Mouse (Mus musculus) intestine, embryonic 16.5 days (tissue): Measurements from ENCODE around the gene Nsun4. TPM values are rescaled to one million over a fixed set of nuclear protein-coding genes. Genes with fewer than 3 reads are reported as not detected.

Source experiments
- ATAC-seq: fragments of 200-750 bp; cut with Nextera tagmentation; 2 replicates; pipeline ENCODE4 v1.8.0; 2017; ENCODE audit warnings: moderate TSS enrichment, moderate library complexity
- H3K27ac ChIP-seq: fragments of 300-500 bp; sonication (generic); 2 replicates; pipeline ENCODE4 v1.5.1; 2014; ENCODE audit warnings: mild to moderate bottlenecking, low read length
- H3K27me3 ChIP-seq: fragments of 300-500 bp; sonication (generic); replicated peaks from 2 replicates; pipeline ENCODE4 v1.6.1; 2014; ENCODE audit warnings: low read length, control low read depth, mixed read lengths; ENCODE audit not compliant: control insufficient read depth, insufficient read depth
- H3K36me3 ChIP-seq: fragments of 300-500 bp; sonication (generic); 2 replicates; pipeline ENCODE4 v1.6.1; 2014; ENCODE audit warnings: low read length, control low read depth; ENCODE audit not compliant: control insufficient read depth, insufficient read depth
- H3K4me1 ChIP-seq: fragments of 300-500 bp; sonication (generic); 2 replicates; pipeline ENCODE4 v1.6.1; 2014; ENCODE audit warnings: low read length, control low read depth, mixed read lengths; ENCODE audit not compliant: control insufficient read depth, insufficient read depth
- H3K4me2 ChIP-seq: fragments of 300-500 bp; sonication (generic); 2 replicates; pipeline ENCODE4 v1.6.1; 2014; ENCODE audit warnings: low read depth, low read length, control low read depth
- H3K4me3 ChIP-seq: fragments of 300-500 bp; sonication (generic); 2 replicates; pipeline ENCODE4 v1.5.1; 2014; ENCODE audit warnings: mild to moderate bottlenecking, low read length
- H3K9ac ChIP-seq: fragments of 300-500 bp; sonication (generic); 2 replicates; pipeline ENCODE4 v1.6.1; 2014; ENCODE audit warnings: low read depth, low read length
- H3K9me3 ChIP-seq: fragments of 300-500 bp; sonication (generic); 2 replicates; pipeline ENCODE4 v1.6.1; 2016; ENCODE audit warnings: low read length, control low read depth; ENCODE audit not compliant: control insufficient read depth
- WGBS: fragments of 180-500 bp; shearing (Covaris S2); extraction: QIAGEN DNeasy Blood & Tissue Kit; methylation state at CpG from one replicate; pipeline ENCODE4 v1.1.7; 2014; 5-methylcytosine and 5-hydroxymethylcytosine counted together
- polyA plus RNA-seq: library from polyadenylated mRNA; unstranded; fragments of >200 nt; fragmentation: Nextera tagmentation; extraction: Ambion mirVana; gene quantifications from 2 replicates; pipeline ENCODE4 v1.2.1, GENCODE M21; 2015

The Nsun4 gene
- 39.8 and 41.7 TPM in 2 replicates for polyA plus RNA-seq

- ATAC-seq: peak; percentile 96
- Histone ChIP-seq H3K4me1 (peaks cover 3% of the 10 kb centered on the region; the same call in 1 of the 2 replicates), H3K27ac (peak within 1 kb of the TSS; percentile 94), H3K4me2 (peak within 1 kb of the TSS; percentile 84), H3K36me3 (no peaks in the 10 kb centered on the region), H3K9me3 (no peaks in the 10 kb centered on the region), H3K9ac (peak within 1 kb of the TSS; percentile 70), H3K27me3 (no peaks in the 10 kb centered on the region), H3K4me3 (peak within 1 kb of the TSS; percentile 59)
- under 1% methylated on average over 35 of the region's 35 CpGs for WGBS
Measured at GRCm38 (mm10) chr4:116053399-116053961, at the start of gene Nsun4. Gene Nsun4, minus strand, starts transcription at chr4:116053876.

DNA sequence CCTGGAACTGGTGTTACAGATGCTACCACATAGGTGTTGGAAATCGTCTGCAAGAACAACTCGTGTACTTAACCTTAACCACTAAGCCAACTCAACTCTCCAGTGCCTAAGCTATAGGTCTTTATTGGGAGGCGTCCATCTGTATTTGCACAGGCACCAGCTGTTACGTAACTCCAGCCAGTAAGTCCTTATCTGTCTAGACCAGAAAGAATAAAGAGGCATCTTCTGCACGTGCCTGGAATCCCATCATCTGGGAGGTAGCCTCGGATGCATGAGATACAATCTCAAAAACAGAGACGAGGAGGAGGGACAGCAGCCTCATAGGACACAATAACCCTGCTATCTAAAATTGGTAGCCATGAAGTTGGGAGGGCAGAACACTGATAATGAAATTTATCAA is 47.3 kb upstream of the Nsun4 start:
- WGBS: 78% methylated on average over 7 of the region's 7 CpGs
- H3K27me3 ChIP-seq: no peaks in the 10 kb centered on the region
- H3K4me2 ChIP-seq: no peak overlapping the region
- ATAC-seq: no peak
- H3K4me1 ChIP-seq: no peaks in the 10 kb centered on the region
- no peaks in the 10 kb centered on the region for H3K9me3 ChIP-seq
- no peak overlapping the region for H3K9ac ChIP-seq
- H3K36me3 ChIP-seq: peaks cover 28% of the 10 kb centered on the region
- H3K4me3 ChIP-seq: no peak overlapping the region
- H3K27ac ChIP-seq: no peak overlapping the region

GRCm38 (mm10) chr4:116097211-116097610 is 43.5 kb upstream of the Nsun4 start:
- H3K4me2 ChIP-seq: no peak overlapping the region
- H3K9ac ChIP-seq: no peak overlapping the region
- H3K9me3 ChIP-seq: no peaks in the 10 kb centered on the region
- H3K27ac ChIP-seq: no peak overlapping the region
- H3K4me1 ChIP-seq: no peaks in the 10 kb centered on the region
- H3K4me3 ChIP-seq: no peak overlapping the region
- no peaks in the 10 kb centered on the region for H3K27me3 ChIP-seq
- WGBS: 57% methylated on average over 8 of the region's 8 CpGs
- ATAC-seq: peak; percentile 26; the same call in 1 of the 2 replicates
- H3K36me3 ChIP-seq: peaks cover 33% of the 10 kb centered on the region

GRCm38 (mm10) chr4:116096291-116096690 is 42.6 kb upstream of the Nsun4 start:
- Histone ChIP-seq H3K27ac (no peak overlapping the region), H3K9me3 (no peaks in the 10 kb centered on the region), H3K4me1 (no peaks in the 10 kb centered on the region), H3K4me3 (no peak overlapping the region), H3K27me3 (no peaks in the 10 kb centered on the region), H3K9ac (no peak overlapping the region), H3K36me3 (peaks cover 33% of the 10 kb centered on the region), H3K4me2 (no peak overlapping the region)
- 86% methylated on average over 10 of the region's 10 CpGs for WGBS
- ATAC-seq: no peak

DNA sequence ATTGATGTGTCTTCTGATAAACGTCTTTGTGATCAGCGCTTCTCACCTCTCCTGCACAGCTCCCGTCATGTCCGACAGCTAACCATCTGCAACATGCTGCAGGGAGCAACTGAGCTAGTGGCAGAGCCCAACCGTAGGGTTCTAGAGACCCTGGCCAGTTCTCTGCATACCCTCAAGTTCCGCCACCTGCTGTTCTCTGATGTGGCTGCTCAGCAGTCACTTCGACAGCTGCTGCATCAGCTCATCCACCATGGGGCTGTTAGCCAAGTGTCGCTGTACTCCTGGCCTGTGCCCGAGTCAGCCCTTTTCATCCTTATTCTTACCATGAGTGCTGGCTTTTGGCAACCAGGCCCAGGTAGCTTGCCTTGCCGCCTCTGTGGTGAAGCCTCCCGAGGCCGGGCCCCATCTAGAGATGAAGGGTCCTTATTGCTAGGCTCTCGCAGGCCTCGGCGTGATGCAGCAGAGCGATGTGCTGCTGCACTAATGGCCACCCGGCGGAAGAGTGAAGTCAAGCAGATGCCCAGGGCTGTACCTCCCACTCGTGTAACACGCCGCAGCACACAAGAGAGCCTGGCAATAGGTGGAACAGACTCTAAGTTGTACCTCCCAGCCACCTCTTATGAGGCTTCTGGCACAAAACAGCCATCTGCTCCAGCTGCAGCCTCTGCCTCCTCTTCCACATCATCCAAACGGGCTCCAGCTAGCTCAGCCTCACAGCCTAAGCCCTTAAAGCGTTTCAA is 35.0 kb upstream of the Nsun4 start:
- Histone ChIP-seq H3K4me2 (no peak overlapping the region), H3K27ac (no peak overlapping the region), H3K4me1 (no peaks in the 10 kb centered on the region), H3K9me3 (no peaks in the 10 kb centered on the region), H3K4me3 (no peak overlapping the region), H3K36me3 (peaks cover 13% of the 10 kb centered on the region), H3K9ac (no peak overlapping the region), H3K27me3 (no peaks in the 10 kb centered on the region)
- WGBS: 90% methylated on average over 23 of the region's 23 CpGs
- ATAC-seq: no peak

DNA sequence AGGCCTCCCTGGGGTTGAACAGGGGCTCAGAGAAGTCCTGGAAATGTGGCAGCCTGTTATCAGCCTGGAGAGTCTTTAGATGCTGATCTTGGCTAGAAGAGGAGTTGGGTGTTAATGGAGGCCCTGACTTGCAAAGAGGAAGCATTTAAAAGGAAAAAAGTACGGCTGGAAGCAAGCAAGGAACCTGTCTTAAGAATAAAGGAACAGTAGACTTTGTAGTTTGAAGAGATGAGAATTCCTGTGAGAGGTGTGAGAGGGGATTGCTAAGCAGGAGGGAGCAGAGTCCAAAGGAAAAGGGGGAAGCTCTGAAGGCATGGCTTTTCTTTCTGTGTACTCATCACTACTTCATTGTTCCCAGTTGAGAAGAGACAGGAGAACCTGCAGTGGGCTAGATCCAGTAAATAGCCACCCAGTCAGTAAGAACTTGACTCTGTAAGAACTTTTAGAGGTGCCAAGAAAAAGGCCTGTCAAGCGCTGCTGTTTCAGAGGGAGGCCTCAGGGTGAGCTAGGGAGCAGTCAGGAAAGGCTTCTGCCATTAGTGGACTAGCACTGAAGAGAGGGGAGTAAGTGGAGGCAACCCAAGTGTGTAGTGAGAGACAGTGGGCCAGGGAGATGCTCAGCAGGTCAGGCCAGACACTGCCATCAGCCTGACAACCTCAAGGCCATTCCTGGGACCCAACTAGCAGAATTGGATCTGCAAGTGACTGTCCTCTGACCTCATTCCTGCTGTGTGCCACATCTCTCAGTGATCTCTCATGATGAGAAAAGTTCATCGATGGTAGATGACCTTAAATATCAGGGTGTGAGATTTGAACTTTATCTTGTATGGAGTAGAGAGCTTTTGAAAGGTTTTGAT is 23.8 kb upstream of the Nsun4 start:
- no peaks in the 10 kb centered on the region for H3K9me3 ChIP-seq

GRCm38 (mm10) chr4:116076369-116077231 is 22.9 kb upstream of the Nsun4 start:
- Histone ChIP-seq H3K4me2 (peak overlapping the region; percentile 94), H3K27ac (peak overlapping the region; percentile 96), H3K4me1 (peaks cover 28% of the 10 kb centered on the region), H3K4me3 (peak overlapping the region; percentile 99), H3K36me3 (0 out of 2 replicates have a peak, but pooled peaks cover 3% of the 10 kb centered on the region), H3K9me3 (no peaks in the 10 kb centered on the region), H3K9ac (peak overlapping the region; percentile 100), H3K27me3 (no peaks in the 10 kb centered on the region)
- ATAC-seq: peak; percentile 14
- 3% methylated on average over 37 of the region's 37 CpGs for WGBS

More for the DNA sequence above, 23.8 kb upstream of the Nsun4 start:
- H3K9ac ChIP-seq: peak overlapping the region; percentile 100
- H3K27me3 ChIP-seq: no peaks in the 10 kb centered on the region
- peak overlapping the region; percentile 94 for H3K4me2 ChIP-seq
- WGBS: 49% methylated on average over 3 of the region's 3 CpGs
- ATAC-seq: 0 out of 2 replicates have a peak, but pooled peaks have one; percentile 9
- peak overlapping the region; percentile 96 for H3K27ac ChIP-seq
- H3K36me3 ChIP-seq: 0 out of 2 replicates have a peak, but pooled peaks cover 3% of the 10 kb centered on the region
- H3K4me1 ChIP-seq: peaks cover 28% of the 10 kb centered on the region
- peak overlapping the region; percentile 99 for H3K4me3 ChIP-seq

DNA sequence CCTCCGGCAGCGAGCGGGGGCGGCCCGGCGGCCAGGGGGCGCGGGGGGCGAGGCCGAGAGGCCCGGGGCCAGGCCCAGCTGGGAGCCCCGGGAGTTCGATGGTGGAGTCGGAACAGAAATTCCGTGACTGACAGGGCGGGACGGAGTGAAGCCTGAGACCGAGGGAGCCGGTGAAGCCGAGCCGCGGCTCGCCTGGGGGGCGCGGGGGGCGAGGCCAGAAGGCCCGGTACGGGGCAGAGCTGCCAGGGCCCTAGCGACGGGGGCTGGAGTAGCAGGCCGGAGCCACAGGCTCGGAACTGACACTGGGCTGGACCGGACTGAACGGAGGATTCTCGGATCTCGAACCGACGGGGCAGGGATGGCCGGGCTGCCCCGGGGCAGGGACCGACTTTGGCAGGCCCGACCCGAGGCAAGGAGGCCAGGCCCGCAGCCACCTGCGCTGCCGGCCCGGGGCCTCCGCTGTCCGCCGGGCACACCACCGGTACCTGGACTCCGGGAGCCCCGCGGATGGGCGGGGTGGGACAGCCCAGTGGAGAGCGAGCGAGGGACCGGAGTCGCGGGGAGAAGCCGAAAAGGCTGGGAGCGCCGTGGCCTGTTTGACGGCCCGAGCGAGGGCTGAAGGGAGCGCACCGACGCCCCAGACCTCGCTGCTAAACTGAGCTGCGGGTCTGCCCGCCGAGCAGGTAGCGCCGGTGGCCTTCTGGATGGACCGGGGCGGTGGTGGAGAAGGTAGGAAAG is 22.1 kb upstream of the Nsun4 start:
- Histone ChIP-seq H3K9me3 (no peaks in the 10 kb centered on the region), H3K4me3 (peak overlapping the region; percentile 99), H3K9ac (peak overlapping the region; percentile 100), H3K4me1 (peaks cover 28% of the 10 kb centered on the region), H3K4me2 (peak overlapping the region; percentile 94), H3K36me3 (0 out of 2 replicates have a peak, but pooled peaks cover 3% of the 10 kb centered on the region), H3K27ac (peak overlapping the region; percentile 96), H3K27me3 (no peaks in the 10 kb centered on the region)
- peak; percentile 62 for ATAC-seq
- WGBS: under 1% methylated on average over 76 of the region's 77 CpGs
